Mouse (Mus musculus): ENCODE results near the gene Slc11a1.

DNA sequence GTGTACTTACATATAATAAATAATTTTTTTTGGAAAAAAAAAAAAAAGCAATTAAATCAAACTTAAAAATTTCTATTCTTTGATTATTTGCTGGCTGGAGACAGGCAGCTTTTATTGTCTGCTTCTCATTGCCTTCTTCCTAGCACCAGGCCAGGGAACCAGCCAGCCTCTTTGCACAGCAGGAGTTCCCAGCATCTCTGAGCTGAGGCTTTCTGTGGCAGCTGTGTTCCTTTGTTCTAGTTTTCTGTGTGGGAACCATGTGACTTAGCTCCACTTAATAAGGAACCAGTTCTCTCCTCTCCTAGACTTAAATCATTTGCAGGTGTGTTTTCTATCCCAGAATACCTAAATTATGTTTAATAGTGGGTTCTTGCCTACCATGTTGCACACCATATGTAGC lies 17.5 kb upstream of the Slc11a1 start:
- TF ChIP-seq CTCF (IDR thresholded peaks at IDR 0.05; ENCODE audit: control insufficient read depth, insufficient read depth, low read length) (no peak), POLR2A (IDR thresholded peaks at IDR 0.05; ENCODE audit: borderline replicate concordance, control insufficient read depth, low read depth, low read length) (no peak)

All from bone marrow, adult 2 months (tissue).